Mouse (Mus musculus) embryonic fibroblast, embryonic 13.5 days (primary cell): Measurements from ENCODE around the gene Ache. TPM values are rescaled to one million over a fixed set of nuclear protein-coding genes. Genes with fewer than 3 reads are reported as not detected.
"Not testable (repeated sequence)": the region's sequence is repeated elsewhere in the genome, so short reads cannot be mapped to it uniquely, and the experiment has no call there.

Experiments used
- H3K27ac ChIP-seq: 2 replicates; pipeline ENCODE4 v1.5.1; 2012; ENCODE audit warnings: low read length, control low read depth, inconsistent platforms; ENCODE audit not compliant: insufficient read depth
- H3K4me1 ChIP-seq: 2 replicates; pipeline ENCODE4 v1.6.1; 2011; ENCODE audit warnings: low read length; ENCODE audit not compliant: control insufficient read depth, insufficient read depth
- H3K4me3 ChIP-seq: 2 replicates; pipeline ENCODE4 v1.5.1; 2011; ENCODE audit warnings: mild to moderate bottlenecking, control low read depth, low read length; ENCODE audit not compliant: insufficient read depth
- CTCF ChIP-seq: IDR thresholded peaks from 2 replicates; pipeline ENCODE4 v1.5.1; 2011; ENCODE audit warnings: mild to moderate bottlenecking, control low read depth, low read length, moderate library complexity, borderline replicate concordance; ENCODE audit not compliant: insufficient read depth
- POLR2A ChIP-seq: IDR thresholded peaks from 2 replicates; pipeline ENCODE4 v1.6.1; 2011; ENCODE audit warnings: low read depth, mild to moderate bottlenecking, control low read depth, low read length, moderate library complexity
- polyA plus RNA-seq: library from polyadenylated mRNA; stranded (reverse); fragments of >200 nt; gene quantifications from 2 replicates; pipeline ENCODE4 v1.2.4, GENCODE M21; 2011; ENCODE audit warnings: low read depth; ENCODE audit not compliant: missing spikeins, insufficient read length

Ache gene
- polyA plus RNA-seq, result 0.33 and 0.73 TPM in 2 replicates

- Histone ChIP-seq H3K4me3 (peak within 1 kb of the TSS; percentile 8; the same call in 1 of the 2 replicates), H3K4me1 (no peaks in the 10 kb centered on the region), H3K27ac (no peak within 1 kb of the TSS)
- TF ChIP-seq CTCF, result no peak
- no peak for TF ChIP-seq POLR2A
Measured at GRCm38 (mm10) chr5:137287032-137287952, at the start of gene Ache. Gene Ache, plus strand, starts transcription at chr5:137287519.

- no peak for TF ChIP-seq CTCF
- TF ChIP-seq POLR2A, result no peak
- Histone ChIP-seq H3K4me1 (no peaks in the 10 kb centered on the region), H3K27ac (no peak overlapping the region), H3K4me3 (no peak overlapping the region)
Measured at GRCm38 (mm10) chr5:137263897-137264720, 23.2 kb upstream of the Ache start.

- no peak overlapping the region for H3K4me3 ChIP-seq
- no peak overlapping the region for H3K27ac ChIP-seq
- H3K4me1 ChIP-seq, result no peaks in the 10 kb centered on the region
- TF ChIP-seq CTCF (no peak), POLR2A (no peak)
Measured at GRCm38 (mm10) chr5:137264787-137265186, 22.5 kb upstream of the Ache start.

GRCm38 (mm10) chr5:137268131-137268910, 19.0 kb upstream of the Ache start:
- TF ChIP-seq POLR2A (no peak), CTCF (no peak)
- Histone ChIP-seq H3K27ac (no peak overlapping the region), H3K4me3 (no peak overlapping the region), H3K4me1 (no peaks in the 10 kb centered on the region)

- no peak overlapping the region for H3K27ac ChIP-seq
- TF ChIP-seq CTCF (peak; percentile 10; the same call in 1 of the 2 replicates), POLR2A (no peak)
- H3K4me3 ChIP-seq, result no peak overlapping the region
- no peaks in the 10 kb centered on the region for H3K4me1 ChIP-seq
Measured at GRCm38 (mm10) chr5:137277360-137278342, 9.7 kb upstream of the Ache start.

GRCm38 (mm10) chr5:137284411-137284810, 2.9 kb upstream of the Ache start:
- H3K4me3 ChIP-seq, H3K27ac ChIP-seq, H3K4me1 ChIP-seq: not testable (repeated sequence)

- TF ChIP-seq CTCF (no peak), POLR2A (no peak)
- Histone ChIP-seq H3K27ac (no peak overlapping the region), H3K4me3 (no peak overlapping the region), H3K4me1 (no peaks in the 10 kb centered on the region)
Measured at GRCm38 (mm10) chr5:137285045-137285444, 2.3 kb upstream of the Ache start.

GRCm38 (mm10) chr5:137285986-137286385, 1.3 kb upstream of the Ache start:
- TF ChIP-seq POLR2A (no peak), CTCF (no peak)
- Histone ChIP-seq H3K4me3 (no peak overlapping the region), H3K4me1 (no peaks in the 10 kb centered on the region), H3K27ac (no peak overlapping the region)

- TF ChIP-seq CTCF (peak; percentile 97), POLR2A (no peak)
- no peak overlapping the region for H3K27ac ChIP-seq
- no peak overlapping the region for H3K4me3 ChIP-seq
- no peaks in the 10 kb centered on the region for H3K4me1 ChIP-seq
Measured at GRCm38 (mm10) chr5:137286655-137287031, 676 bp upstream of the Ache start.
